Mouse (Mus musculus) cerebellum, postnatal 10 days (tissue): ENCODE results near the gene Ptprn2.

Experiments
- DNase-seq, 2 experiments: peaks; one replicate each; pipeline ENCODE4 v3.0.0; 2021; ENCODE audit warnings: mixed read lengths in 2 of 2

Ptprn2 gene

DNA sequence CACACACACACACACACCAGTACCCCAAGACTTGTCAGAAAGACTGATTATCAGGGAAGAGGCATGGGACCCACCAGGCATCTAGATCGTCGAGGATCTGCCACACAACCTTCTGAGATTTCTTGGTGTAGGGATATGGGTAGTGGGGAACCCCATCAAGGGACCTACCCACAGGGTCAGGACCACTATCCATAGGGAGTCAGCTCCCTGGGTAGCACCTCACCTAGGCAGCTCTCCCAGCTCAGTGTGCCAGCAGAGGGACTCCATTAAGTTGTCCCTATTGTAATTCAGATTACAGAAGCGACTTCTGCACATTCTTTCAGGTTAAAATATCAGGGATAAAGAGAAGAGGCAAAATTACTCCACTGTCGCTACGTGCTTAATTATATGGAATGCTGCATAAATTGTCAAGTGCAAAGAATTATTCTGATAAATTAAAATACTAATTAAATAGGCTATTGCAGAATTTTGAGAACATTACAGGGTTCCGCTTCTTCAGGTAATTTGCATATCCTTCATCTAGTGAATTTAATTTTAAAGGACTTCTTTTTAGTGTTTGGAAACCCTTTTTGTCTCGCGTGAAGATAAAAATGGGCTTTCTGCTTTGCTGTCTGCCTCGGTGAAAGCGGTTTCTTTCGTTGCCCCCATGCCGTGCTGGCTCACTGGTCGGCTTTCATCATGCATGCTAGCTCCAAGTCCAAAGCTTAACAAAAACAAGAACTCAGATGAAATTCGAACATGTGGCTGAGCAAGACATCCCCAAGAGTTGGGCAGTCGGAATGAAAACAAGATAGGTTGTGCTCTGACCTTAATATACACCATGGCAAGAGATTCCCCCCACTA is 531.5 kb downstream of the Ptprn2 start:
- no peak for DNase-seq

GRCm38 (mm10) chr12:117017912-117018311 is 532.4 kb downstream of the Ptprn2 start:
- DNase-seq, result no peak

DNA sequence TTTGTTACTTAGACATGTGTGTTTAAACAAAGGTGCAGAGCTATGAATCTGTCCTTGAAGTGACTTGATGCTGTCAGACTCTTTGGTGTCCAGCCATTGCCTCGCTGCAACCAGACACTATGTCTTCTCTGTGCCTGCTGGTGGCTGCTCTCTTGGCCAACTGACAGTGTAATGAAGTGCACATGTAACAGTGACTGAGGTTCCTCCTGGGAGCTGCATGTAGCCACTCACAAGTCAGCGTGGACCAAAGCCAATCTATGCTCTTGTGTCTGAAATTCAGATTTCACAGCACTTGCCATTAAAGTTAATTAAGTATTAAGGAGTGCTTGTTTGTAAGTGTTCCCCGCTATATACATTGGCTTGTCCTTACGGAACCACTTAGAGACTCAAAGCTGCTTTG is 537.7 kb downstream of the Ptprn2 start:
- peak; percentile 72 to 78 for DNase-seq

DNA sequence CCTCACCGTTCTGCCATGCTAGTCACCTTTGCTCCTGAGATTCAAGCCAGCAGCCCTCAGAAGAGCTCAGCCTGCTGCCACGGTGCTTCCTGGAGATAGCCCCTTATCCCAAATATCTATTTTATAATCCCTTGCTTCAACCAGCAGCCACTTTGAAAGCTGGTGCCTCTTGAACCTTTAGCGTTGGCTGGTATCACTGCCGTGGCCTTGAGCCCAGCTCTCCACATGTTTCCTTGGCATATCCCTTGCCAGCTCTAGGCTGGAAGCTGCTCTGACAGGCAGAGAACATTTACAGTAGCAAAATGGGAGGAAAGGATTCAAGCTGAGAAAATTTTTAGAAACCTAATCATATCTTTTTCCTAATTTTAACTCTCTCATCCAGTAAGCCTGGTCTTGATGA is 539.4 kb downstream of the Ptprn2 start:
- peak; percentile 94 to 96 for DNase-seq

GRCm38 (mm10) chr12:117025676-117026075 is 540.2 kb downstream of the Ptprn2 start:
- peak in 1 of 2 experiments; percentile 25 for DNase-seq

DNA sequence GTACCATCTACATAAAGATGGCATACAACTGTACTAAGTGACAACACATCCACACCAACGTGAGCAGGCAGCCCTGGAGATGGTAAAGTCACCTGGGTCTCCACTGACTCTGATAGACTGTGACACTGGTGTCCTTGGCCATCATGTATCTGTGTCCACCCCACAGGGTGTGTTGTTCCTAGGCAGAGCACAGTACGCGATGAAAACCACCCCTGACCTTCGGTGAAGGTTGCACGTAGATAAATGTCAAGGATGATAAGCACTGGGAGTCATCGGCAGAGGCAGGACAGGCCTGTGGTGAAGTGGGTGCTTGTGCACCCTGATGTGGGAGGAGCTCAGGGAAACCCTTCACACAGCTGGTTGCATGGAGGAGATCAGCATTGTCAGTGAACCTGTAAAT is 541.8 kb downstream of the Ptprn2 start:
- no peak for DNase-seq

DNA sequence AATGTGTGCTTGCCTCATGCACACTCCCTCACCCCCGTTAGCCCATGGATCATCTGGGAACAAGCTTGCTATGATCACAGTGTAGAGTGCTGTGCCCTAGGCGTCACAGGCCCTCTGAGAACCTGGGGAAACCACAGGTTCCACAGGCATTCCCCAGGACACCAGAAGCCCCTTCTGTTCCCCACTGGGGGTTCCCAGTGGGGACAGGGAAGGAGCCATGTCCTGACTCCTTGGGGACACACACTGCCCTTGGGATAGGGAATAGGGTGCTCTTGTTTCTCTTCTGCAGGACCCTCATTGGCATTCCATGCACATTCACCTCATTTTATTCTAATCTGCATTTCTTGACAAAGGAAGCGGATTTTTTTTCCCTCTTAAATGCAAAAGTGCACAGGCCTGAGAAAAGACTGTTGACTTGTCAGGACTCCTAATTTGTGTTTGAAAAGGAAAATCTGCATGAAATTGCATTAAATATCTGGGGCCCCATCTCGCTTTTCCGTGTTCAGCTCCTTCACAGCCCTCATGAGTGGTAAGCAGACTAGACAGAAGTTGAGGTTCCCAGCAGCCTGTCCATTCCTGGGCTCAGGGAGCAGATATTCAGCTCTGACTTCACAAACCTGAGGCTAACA is 542.9 kb downstream of the Ptprn2 start:
- no peak for DNase-seq

DNA sequence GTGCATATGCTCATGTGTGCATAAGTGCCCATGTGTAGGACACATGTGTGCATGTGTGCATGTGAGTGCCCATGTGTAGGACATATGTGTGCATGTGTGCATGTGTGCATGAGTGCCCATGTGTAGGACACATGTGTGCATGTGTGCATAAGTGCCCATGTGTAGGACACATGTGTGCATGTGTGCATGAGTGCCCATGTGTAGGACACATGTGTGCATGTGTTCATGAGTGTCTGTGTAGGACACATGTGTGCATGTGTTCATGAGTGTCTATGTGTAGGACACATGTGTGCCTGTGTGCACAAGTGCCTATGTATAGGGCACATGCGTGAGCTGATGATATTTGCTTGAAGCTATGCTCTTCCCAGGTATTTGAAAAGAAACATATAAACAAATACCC is 547.7 kb downstream of the Ptprn2 start:
- DNase-seq, result no peak

DNA sequence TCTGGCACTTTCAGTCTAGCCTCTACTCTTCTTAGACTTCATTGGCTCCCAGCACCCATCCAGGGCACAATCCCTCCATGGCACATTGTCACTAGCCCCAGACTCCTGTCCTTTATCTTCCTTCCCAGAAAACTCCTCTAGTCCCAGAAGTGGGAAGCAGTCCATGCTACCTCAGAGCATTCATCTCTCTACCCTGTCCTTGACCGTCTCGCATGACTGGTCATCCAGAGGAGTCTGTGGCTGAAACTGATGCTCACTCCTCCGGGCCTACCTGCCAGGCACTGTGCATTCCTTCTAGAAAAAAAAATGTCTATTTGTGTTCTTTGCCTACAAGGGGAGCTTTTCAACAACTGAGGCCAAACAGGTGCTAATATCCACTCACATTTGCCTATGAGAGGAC is 549.0 kb downstream of the Ptprn2 start:
- no peak for DNase-seq

GRCm38 (mm10) chr12:117035243-117035642 is 549.7 kb downstream of the Ptprn2 start:
- DNase-seq, result peak; percentile 78 to 81

- DNase-seq, result no peak
These were observed 553.9 kb downstream of the Ptprn2 start for GRCm38 (mm10) chr12:117039411-117039810.

GRCm38 (mm10) chr12:117041409-117041808 is 555.9 kb downstream of the Ptprn2 start:
- no peak for DNase-seq

- DNase-seq, result no peak
These were observed 557.2 kb downstream of the Ptprn2 start for GRCm38 (mm10) chr12:117042706-117043105.

DNA sequence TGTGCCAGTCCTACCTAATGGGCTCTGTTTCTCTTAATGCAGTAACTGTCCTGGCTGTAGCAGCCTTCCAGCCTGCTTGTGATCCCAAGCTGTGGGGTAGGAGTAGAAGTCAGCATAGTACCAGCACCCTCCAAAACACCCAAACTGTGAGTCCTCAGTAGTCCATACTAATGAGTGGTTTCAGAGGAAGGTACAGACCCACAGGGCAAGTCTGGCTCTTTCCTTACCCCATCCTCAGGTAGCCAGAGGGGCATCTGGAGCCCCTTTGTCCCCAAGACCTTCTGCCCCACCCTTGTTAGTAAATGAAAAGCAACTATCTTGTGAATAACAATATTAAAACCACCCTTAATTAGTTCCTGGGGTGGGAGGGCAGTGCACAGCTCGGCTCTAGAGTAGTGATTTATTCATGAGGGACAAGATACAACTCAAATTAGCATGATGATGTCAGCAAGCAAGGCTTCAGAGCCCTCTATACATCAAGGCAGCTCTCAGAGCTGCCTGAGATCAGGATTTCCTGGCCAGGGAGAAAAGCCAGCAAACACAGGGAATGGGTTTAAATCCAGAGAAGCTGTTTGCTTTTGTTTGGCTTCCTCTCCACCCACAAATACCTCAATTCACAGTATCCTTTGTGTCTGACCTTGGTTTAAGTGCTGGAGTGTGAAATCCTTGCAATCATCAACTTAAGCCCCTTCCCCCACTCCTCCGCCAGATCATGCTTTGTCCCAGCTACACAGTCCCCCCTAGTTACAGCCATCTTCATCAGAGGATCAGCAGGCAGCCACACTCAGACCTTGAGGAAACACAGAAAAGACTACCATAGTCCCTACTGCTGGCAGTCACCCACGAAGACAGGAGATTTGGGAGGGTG is 562.1 kb downstream of the Ptprn2 start:
- no peak for DNase-seq

DNA sequence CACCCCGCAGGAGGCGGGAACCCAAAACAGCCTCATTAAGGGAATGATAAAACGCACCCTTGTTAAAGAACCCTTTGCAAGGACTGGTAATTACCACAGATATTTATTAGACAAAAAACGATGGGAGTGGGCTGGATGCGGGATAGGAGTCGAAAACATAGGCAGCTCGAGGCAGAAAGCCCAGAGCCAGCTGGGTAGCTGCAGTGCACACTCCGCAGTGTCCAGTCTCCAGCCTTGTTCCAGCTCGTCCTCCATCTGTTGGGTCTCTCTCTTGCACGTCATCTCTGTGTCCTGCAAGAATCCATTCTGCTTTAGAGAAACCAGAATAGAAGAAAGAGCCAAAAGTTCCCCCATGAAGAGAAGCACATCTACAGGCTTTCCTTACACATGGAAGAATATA is 564.3 kb downstream of the Ptprn2 start:
- DNase-seq, result peak; percentile 63 to 78

- no peak for DNase-seq
These were observed 567.8 kb downstream of the Ptprn2 start for GRCm38 (mm10) chr12:117053223-117053850.

DNA sequence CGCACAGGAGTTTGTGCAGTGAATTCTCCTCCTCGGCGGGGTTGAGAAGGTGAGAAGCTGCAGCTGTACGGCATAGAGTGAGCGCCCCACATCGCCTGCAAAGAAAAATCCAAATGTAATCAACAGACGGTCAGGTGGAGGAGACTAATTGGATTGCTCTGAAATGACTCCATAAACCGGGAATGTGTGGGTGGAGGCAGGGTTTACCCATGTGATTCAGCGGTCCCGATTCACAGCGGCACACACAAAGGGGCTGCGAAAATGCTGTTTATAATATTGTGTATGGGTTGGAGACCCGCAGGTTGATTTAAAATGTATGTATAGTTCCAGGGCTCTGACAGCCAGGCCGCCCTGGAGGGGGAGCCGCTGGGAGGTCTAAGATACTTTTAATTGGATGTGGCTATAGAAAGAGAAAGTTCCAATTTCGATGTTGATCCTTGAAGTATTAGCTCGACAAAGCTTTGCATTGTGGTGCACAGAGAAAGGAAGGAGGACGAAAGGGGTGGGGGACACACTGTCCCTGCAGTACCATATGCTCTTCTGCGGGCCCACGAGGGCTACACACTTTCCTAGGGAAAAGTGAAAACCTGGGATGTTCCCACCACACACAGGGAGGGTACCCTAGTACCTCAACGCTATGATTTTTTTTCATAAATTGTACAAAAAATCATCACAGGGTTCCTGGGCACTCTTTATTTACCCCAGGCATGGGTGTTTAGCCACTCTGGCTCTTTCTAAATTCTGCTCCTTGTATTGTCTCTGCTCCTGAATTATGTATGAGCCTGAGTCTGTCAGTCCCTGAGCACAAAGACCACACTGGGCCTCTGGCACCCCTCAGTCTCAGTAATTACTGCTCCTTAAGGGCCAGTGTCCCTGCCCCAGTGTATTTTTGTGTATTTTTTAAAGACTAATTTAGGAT is 568.6 kb downstream of the Ptprn2 start:
- DNase-seq, result peak in 1 of 2 experiments; percentile 46

GRCm38 (mm10) chr12:117054925-117055570 is 569.5 kb downstream of the Ptprn2 start:
- no peak for DNase-seq

DNA sequence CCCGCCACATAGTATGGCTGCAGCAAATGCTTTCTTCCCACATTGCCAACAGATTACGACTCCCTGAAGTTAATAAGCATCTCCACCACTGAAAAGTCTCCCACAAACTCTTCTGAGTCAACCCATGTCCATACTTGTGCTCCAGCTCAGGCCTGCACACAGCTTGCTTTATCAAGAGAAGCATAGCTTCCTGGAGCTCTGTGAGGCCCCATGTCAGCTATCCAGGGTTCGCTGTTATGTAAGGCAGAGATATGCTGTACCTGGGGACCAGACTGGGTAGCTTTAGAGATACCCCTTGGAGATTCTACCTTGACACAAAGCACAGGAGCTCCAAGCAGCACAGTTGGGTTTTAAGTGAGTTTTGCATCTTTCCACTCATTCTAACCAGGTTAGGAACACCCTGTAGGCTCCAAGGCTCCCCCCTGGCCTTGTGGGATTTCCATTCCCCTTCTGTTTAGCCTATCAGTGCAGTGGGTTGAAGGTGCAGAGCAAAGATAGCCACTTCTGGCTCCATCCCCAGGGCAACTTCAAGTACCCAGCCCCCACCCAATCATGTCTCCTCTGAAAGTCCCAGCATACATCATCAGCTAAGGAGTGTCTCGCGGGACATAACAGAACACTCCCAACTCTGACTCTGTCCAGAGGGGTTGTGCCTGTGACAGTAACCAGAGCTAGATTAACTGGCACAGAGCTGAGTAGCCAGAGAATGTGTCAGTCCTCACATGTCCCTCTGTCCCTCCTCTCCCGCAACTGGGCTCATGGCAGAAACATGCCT is 572.9 kb downstream of the Ptprn2 start:
- no peak for DNase-seq

GRCm38 (mm10) chr12:117058975-117059374 is 573.5 kb downstream of the Ptprn2 start:
- no peak for DNase-seq
